Mouse (Mus musculus) small intestine, adult 2 months (tissue): Measurements from ENCODE around the gene Sept11.

ENCODE experiments used
- CTCF ChIP-seq: fragments of 200-500 bp; IDR thresholded peaks from 2 replicates; pipeline ENCODE4 v1.5.1; 2012; ENCODE audit warnings: low read depth, mild to moderate bottlenecking, control low read depth, inconsistent platforms, low read length, moderate library complexity, mixed read lengths; ENCODE audit not compliant: insufficient replicate concordance, insufficient read length; ENCODE audit errors: extremely low read depth
- POLR2A ChIP-seq: fragments of 200-500 bp; IDR thresholded peaks from 2 replicates; pipeline ENCODE4 v1.6.1; 2012; ENCODE audit warnings: low read depth, mild to moderate bottlenecking, control low read depth, inconsistent platforms, low read length, moderate library complexity

GRCm38 (mm10) chr5:93085900-93086299, 7.3 kb upstream of the Sept11 start:
- TF ChIP-seq CTCF (no peak), POLR2A (no peak)
